Mouse (Mus musculus) urinary bladder, postnatal 4 days (tissue): ENCODE data around the gene AU021092.

Experiments
- DNase-seq, 2 experiments: peaks; one replicate each; pipeline ENCODE4 v3.0.0; 2021 to 2022; ENCODE audit warnings: low spot score in 2 of 2

The AU021092 gene

DNA sequence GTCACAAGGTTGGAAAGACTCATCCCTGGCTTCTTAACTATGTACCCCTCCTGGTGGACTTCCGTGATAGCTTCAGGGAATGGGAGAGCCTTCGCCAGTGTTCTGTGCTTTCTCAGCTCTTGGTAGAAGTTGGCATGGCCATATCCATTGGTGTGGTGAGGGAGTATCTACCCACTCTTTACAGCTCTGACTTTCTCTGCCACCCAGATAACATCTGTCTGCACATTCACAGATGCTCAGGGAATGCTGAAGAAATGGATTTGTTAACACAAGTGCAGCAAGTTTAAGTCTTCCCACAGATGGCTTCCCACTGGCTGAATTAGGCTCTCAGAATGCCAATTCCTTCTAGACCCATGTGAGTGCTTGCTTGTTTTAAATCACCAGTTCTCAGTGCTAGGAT is 8.0 kb downstream of the AU021092 start:
- DNase-seq = no peak

GRCm38 (mm10) chr16:5212150-5212549 is 9.9 kb downstream of the AU021092 start:
- DNase-seq = no peak

DNA sequence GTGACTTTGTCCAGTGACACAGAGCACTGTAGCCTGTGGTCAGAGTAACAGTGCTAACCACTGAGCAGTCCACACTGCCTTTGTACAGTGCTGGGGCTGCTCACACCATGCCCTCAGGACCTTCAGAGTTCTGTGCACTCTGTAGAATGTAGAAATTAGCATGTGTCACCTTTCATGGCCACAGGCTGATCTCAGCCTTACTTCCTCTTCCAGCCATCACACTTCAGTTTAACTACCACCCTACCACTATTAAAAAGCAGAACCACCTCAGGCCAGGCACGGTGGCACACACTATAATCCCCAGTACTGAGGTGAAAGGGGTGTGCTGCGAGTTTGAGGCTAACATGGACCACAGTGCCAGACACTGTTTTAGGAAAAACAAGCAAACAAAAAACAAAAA is 11.7 kb downstream of the AU021092 start:
- no peak for DNase-seq

DNA sequence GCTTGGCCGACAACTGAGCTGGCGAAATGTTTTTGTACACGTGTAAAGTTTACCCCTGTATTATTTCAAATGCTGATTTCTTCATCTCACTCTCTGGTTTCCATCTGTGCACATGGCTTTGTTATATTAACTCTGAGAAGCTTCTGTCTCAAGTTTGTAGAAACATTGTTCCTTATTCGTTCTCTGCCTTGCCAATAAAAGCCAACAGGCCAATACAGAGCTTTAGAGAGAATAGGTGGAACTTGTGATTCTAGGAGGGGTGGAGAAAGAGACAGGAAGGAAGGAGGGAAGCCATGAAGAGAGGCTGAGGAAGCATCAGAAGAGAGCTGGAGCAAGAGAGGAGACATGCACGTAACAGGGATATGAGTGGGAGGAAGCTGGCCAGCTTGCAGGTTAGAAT is 16.0 kb downstream of the AU021092 start:
- no peak for DNase-seq

- no peak for DNase-seq
Observed at GRCm38 (mm10) chr16:5205431-5205970, 16.6 kb downstream of the AU021092 start.

DNA sequence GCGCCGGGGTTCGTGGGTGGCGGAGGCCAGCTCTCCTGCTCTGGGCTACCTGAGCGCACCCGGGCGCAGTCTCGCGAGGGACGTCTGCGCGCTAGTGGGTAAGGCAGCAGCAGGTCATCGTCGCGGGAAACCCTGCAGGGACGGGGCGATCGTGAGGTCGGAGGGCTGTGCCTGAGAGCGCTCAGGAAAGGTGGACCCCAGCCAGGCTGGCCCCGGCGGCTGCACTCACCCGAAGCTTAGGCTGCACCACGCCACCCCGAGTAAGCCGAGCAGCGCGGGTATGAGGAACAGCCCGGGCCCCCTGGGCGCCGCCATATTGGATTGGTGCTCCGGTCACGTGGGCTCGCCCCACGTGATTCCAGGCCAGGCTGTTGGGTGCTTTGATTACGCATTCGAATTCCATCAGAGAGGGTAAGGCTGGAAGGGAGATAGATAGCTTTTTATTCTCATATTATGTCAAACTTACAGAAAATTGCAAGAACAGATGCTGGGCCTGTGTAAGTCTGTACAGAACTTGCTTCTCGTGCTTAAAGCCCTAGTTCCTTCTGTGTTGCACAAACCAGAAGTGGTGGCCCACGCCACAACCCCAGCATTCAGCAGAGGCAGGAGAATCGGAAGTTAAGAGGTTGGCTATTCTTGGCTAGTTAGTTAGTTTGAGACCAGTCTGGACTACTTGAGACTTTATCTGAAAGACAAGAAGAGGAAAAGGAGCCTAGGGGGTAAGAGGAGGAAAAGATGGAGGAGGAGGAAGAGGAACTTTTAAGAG is 18.2 kb downstream of the AU021092 start, which contains the start of gene Nagpa:
Gene Nagpa, minus strand, starts transcription at position 345 of the 766 bp plus-strand sequence.
- peak; percentile 74 to 82 for DNase-seq

DNA sequence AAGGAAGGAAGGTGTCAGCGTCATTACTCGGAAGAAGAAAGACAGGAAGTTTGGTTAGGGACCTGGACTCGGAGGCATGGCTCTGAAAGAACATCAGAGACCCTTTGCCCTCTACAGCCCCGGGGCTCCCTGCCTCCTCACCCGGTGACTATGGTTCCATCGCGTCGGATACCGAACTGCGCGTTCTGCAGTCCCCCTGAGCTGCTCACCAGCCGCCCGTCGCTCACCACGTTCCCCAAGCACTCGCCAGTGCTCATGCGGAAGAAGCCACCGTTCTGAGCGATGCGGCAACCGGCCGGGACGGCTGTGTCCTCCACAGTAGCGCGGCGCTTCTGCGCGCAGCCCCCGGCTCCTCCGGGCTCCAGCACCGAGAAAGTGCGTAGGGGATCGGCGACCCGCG is 18.9 kb downstream of the AU021092 start:
- DNase-seq = no peak

DNA sequence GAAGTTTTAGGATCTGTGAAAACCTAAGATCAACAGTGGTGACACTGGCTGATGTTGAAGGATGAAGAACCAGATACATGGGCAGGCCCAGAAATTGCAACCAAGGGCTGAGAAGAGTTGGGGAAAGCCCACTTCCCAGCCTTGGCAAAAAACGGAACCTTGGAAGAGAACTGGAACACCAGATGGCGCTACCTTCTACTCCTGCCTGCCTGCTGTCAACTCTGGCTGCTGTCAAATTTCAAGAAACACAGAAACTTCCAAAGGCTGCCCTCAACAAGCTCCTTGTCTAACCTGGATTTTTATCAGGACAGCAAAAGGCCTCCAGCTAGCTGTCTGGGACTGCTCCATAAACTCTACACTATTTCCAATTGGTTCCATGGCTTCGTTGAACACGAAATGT is 19.4 kb downstream of the AU021092 start:
- peak in 1 of 2 experiments; percentile 34 for DNase-seq

DNA sequence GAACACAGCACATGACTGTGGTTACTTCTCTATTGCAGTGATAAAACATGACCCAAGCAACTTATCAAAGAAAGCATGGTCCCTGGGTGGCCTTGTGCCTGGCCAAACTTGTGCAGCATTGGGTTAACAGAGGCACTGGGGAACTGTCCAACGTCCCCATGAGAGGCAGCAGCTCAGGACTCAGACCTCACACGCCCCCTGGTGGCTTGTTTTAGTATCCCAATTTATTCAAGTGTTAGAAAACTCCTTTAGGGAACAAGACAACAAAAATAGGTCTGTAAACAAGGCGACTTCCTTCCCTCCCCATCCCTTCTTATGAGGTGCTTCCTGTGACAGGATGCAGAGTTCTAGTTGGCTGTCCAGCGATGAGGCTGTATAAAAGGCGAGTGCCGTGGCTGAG is 27.0 kb downstream of the AU021092 start:
- peak in 1 of 2 experiments; percentile 59 for DNase-seq

GRCm38 (mm10) chr16:5186234-5186633 is 35.9 kb downstream of the AU021092 start:
- no peak for DNase-seq

GRCm38 (mm10) chr16:5185691-5186090 is 36.4 kb downstream of the AU021092 start:
- DNase-seq = no peak

- no peak for DNase-seq
Observed at GRCm38 (mm10) chr16:5184956-5185355, 37.1 kb downstream of the AU021092 start.

- no peak for DNase-seq
Observed at GRCm38 (mm10) chr16:5184101-5184500, 38.0 kb downstream of the AU021092 start.

DNA sequence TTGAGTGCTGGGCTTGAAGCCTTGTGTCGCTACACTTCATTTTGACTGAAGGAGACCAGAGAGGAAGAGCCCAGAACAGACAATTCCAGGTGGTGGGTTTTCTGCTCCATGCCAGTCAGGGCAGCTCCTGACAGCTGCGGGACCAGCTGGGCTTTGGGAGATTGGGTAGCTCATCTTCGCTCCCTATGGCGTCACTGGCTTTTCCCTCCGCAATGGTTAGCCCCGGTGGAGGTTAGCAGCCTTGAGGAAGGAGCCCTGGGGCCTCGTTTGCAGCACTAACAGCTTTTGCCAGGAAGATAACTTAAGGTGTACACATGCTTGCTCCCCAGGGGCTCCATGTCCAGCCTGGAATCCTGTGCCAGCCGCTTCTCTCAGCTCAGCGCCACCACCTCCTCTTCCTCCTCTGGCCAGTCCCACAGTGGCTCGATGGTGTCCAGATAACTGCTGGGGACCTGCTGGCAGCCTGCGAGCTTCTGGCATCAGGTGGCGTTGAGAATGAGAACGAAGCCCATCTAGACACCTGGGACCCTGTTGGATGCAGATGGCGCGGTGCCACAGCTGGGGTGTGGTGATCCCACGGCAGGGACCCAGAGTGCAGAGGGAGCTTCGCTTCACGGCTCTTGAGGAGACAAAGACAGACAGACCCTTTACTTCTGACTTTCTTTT is 38.7 kb downstream of the AU021092 start:
- DNase-seq = no peak

GRCm38 (mm10) chr16:5172636-5173035 is 49.5 kb downstream of the AU021092 start:
- no peak for DNase-seq

- no peak for DNase-seq
Observed at GRCm38 (mm10) chr16:5168829-5169228, 53.3 kb downstream of the AU021092 start.

DNA sequence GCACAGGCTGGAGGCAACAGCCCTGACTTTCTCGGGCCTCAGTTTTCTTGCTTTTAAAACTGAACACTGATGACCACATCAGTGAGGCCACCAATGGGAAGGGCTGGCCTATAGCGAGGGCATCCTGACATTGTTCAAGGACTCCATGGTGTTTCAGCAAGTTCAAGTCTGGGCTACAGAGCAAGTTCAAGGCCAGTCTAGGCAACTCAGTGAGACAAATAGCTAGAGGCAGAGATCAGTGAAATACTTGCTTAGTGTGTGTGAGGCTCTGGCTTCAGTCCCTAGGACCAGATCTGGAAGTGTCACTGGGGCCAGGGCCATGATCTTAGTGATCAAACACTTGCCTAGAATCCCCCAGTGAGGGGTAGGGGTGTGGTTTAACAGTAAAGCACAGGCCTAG is 54.1 kb downstream of the AU021092 start:
- no peak for DNase-seq

DNA sequence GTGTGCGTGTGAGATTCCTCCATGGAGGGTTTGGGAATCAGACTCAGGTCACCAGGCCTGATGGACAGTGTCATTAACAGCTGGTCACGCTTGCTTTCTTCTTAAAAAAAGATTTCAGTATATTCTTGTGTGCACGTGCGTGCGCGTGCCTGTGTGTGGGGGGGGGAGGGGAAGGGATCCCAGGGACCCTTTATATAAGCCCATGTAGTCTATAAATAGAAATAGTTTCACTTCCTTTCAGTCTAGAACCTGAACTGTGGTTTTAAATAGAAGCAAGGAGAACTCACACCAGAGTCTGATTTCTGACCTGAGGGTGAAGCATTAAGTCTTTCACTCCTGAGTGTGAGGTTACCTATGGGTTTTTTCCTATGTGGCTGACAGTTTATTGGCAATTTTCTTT is 57.8 kb downstream of the AU021092 start:
- no peak for DNase-seq
